Mouse (Mus musculus) MEL (cell line): ENCODE results near the gene Ifna11. TPM values are rescaled to one million over a fixed set of nuclear protein-coding genes. Genes with fewer than 3 reads are reported as not detected.

ENCODE experiments used
- DNase-seq: peaks from one replicate; pipeline ENCODE4 v3.0.0; 2011; ENCODE audit warnings: low read depth, low spot score
- H3K27ac ChIP-seq: 2 replicates; pipeline ENCODE4 v1.5.1; 2012; ENCODE audit warnings: low read depth, mild to moderate bottlenecking, control low read depth, low read length, moderate library complexity; ENCODE audit not compliant: control insufficient read depth
- H3K27me3 ChIP-seq, 2 experiments: fragments of 150-350 bp in 1 of 2; sonication (generic) in 1 of 2; 2 replicates each; pipeline ENCODE4 v1.6.1; 2012; ENCODE audit warnings: low read length in 2 of 2, mild to moderate bottlenecking in 2 of 2, improper control_type of control experiment in 1 of 2, moderate library complexity in 1 of 2; ENCODE audit not compliant: insufficient read depth in 2 of 2, control insufficient read depth in 1 of 2
- H3K36me3 ChIP-seq, 2 experiments: 2 replicates each; pipeline ENCODE4 v1.6.1; 2012 to 2014; ENCODE audit warnings: low read length in 2 of 2, improper control_type of control experiment in 1 of 2, inconsistent platforms in 1 of 2, mild to moderate bottlenecking in 1 of 2; ENCODE audit not compliant: insufficient read depth in 2 of 2, control insufficient read depth in 1 of 2
- H3K4me1 ChIP-seq, 2 experiments: fragments of 150-350 bp in 1 of 2; sonication (generic) in 1 of 2; 2 replicates each; pipeline ENCODE4 v1.6.1; 2012; ENCODE audit warnings: low read length in 2 of 2, improper control_type of control experiment in 1 of 2, mild to moderate bottlenecking in 1 of 2; ENCODE audit not compliant: insufficient read depth in 2 of 2, control insufficient read depth in 1 of 2
- H3K4me3 ChIP-seq, 2 experiments: fragments of 150-350 bp in 1 of 2; sonication (generic) in 1 of 2; 2 replicates each; pipeline ENCODE4 v1.5.1; 2012; ENCODE audit warnings: low read depth in 2 of 2, low read length in 2 of 2, mild to moderate bottlenecking in 2 of 2, moderate library complexity in 2 of 2, control low read depth in 1 of 2, improper control_type of control experiment in 1 of 2; ENCODE audit not compliant: control insufficient read depth in 1 of 2, insufficient read depth in 1 of 2
- H3K79me2 ChIP-seq: 2 replicates; pipeline ENCODE4 v1.6.1; 2012; ENCODE audit warnings: mild to moderate bottlenecking, low read length, moderate library complexity; ENCODE audit not compliant: control insufficient read depth, poor library complexity, insufficient read depth
- H3K9ac ChIP-seq: 2 replicates; pipeline ENCODE4 v1.6.1; 2012; ENCODE audit warnings: low read depth, mild to moderate bottlenecking, control low read depth, low read length, moderate library complexity; ENCODE audit not compliant: control insufficient read depth, poor library complexity, severe bottlenecking
- H3K9me3 ChIP-seq: fragments of 150-350 bp; sonication (generic); replicated peaks from 2 replicates; pipeline ENCODE4 v1.6.1; 2012; ENCODE audit warnings: mild to moderate bottlenecking, low read length, improper control_type of control experiment, moderate library complexity; ENCODE audit not compliant: insufficient read depth
- BHLHE40 ChIP-seq: IDR thresholded peaks from 2 replicates; pipeline ENCODE4 v1.6.1; 2012; ENCODE audit warnings: low read depth, mild to moderate bottlenecking, inconsistent platforms, low read length, improper control_type of control experiment, borderline replicate concordance
- CHD2 ChIP-seq: IDR thresholded peaks from 2 replicates; pipeline ENCODE4 v1.6.1; 2011; ENCODE audit warnings: low read length, improper control_type of control experiment
- CTCF ChIP-seq, 3 experiments: IDR thresholded peaks in 2 of 3; conservative IDR thresholded peaks in 1 of 3; 2 replicates each; pipeline ENCODE4 v1.5.1; 2011 to 2012; ENCODE audit warnings: low read length in 3 of 3, low read depth in 2 of 3, mild to moderate bottlenecking in 2 of 3, improper control_type of control experiment in 1 of 3, inconsistent platforms in 1 of 3, mixed read lengths in 1 of 3, moderate library complexity in 1 of 3; ENCODE audit not compliant: control insufficient read depth in 1 of 3, insufficient read depth in 1 of 3, poor library complexity in 1 of 3, severe bottlenecking in 1 of 3
- ELF1 ChIP-seq: IDR thresholded peaks from 2 replicates; pipeline ENCODE4 v1.6.1; 2014; ENCODE audit warnings: low read depth, mild to moderate bottlenecking, inconsistent platforms, low read length, improper control_type of control experiment, moderate library complexity
- EP300 ChIP-seq, 2 experiments: IDR thresholded peaks; 2 replicates each; pipeline ENCODE4 v1.6.1; 2011; ENCODE audit warnings: improper control_type of control experiment in 2 of 2, low read length in 2 of 2, low read depth in 1 of 2, mild to moderate bottlenecking in 1 of 2
- GATA1 ChIP-seq: IDR thresholded peaks from 2 replicates; pipeline ENCODE4 v1.6.1; 2011; ENCODE audit warnings: low read depth, low read length, improper control_type of control experiment
- HCFC1 ChIP-seq: IDR thresholded peaks from 2 replicates; pipeline ENCODE4 v1.6.1; 2012; ENCODE audit warnings: low read depth, mild to moderate bottlenecking, inconsistent platforms, low read length, improper control_type of control experiment, moderate library complexity
- KAT2A ChIP-seq: conservative IDR thresholded peaks from 2 replicates; pipeline ENCODE4 v1.6.1; 2012; ENCODE audit warnings: low read depth, low read length, improper control_type of control experiment, inconsistent platforms
- MAFK ChIP-seq: IDR thresholded peaks from 2 replicates; pipeline ENCODE4 v1.6.1; 2011; ENCODE audit warnings: low read depth, mild to moderate bottlenecking, low read length, improper control_type of control experiment, borderline replicate concordance
- MYC ChIP-seq: IDR thresholded peaks from 2 replicates; pipeline ENCODE4 v1.6.1; 2011; ENCODE audit warnings: low read depth, mild to moderate bottlenecking, low read length, improper control_type of control experiment, moderate library complexity
- NELFE ChIP-seq: IDR thresholded peaks from 2 replicates; pipeline ENCODE4 v1.6.1; 2011; ENCODE audit warnings: low read depth, low read length, improper control_type of control experiment
- NRF1 ChIP-seq: IDR thresholded peaks from 2 replicates; pipeline ENCODE4 v1.6.1; 2014; ENCODE audit warnings: low read depth, mild to moderate bottlenecking, inconsistent platforms, low read length, improper control_type of control experiment, moderate library complexity; ENCODE audit not compliant: poor library complexity, insufficient read depth, severe bottlenecking
- POLR2A ChIP-seq, 2 experiments: IDR thresholded peaks; 2 replicates each; pipeline ENCODE4 v1.6.1; 2011 to 2012; ENCODE audit warnings: low read length in 2 of 2, mild to moderate bottlenecking in 2 of 2, control low read depth in 1 of 2, improper control_type of control experiment in 1 of 2, low read depth in 1 of 2, moderate library complexity in 1 of 2; ENCODE audit not compliant: control insufficient read depth in 1 of 2, insufficient read depth in 1 of 2, poor library complexity in 1 of 2
- RAD21 ChIP-seq: IDR thresholded peaks from 2 replicates; pipeline ENCODE4 v1.6.1; 2011; ENCODE audit warnings: mild to moderate bottlenecking, low read depth, low read length, improper control_type of control experiment
- SIN3A ChIP-seq: IDR thresholded peaks from 2 replicates; pipeline ENCODE4 v1.6.1; 2012; ENCODE audit warnings: low read length, improper control_type of control experiment, inconsistent platforms
- SMC3 ChIP-seq: IDR thresholded peaks from 2 replicates; pipeline ENCODE4 v1.6.1; 2011; ENCODE audit warnings: low read depth, low read length, improper control_type of control experiment
- TBP ChIP-seq: IDR thresholded peaks from 2 replicates; pipeline ENCODE4 v1.8.0; 2011; ENCODE audit warnings: low read depth, low read length, improper control_type of control experiment
- USF1 ChIP-seq: IDR thresholded peaks from 2 replicates; pipeline ENCODE4 v1.6.1; 2014; ENCODE audit warnings: low read depth, mild to moderate bottlenecking, inconsistent platforms, low read length, improper control_type of control experiment, moderate library complexity
- USF2 ChIP-seq, 2 experiments: IDR thresholded peaks; 2 replicates each; pipeline ENCODE4 v1.6.1; 2011 to 2012; ENCODE audit warnings: improper control_type of control experiment in 2 of 2, low read length in 2 of 2, borderline replicate concordance in 1 of 2, inconsistent platforms in 1 of 2, low read depth in 1 of 2, mild to moderate bottlenecking in 1 of 2; ENCODE audit not compliant: insufficient read depth in 1 of 2
- polyA plus RNA-seq, 2 experiments: library from polyadenylated mRNA; stranded (reverse) in 1 of 2; unstranded in 1 of 2; fragments of >175 nt in 1 of 2; fragments of >200 nt in 1 of 2; gene quantifications; 2 replicates each; pipeline versions ENCODE4 v1.2.1 to v1.2.4; 2012; ENCODE audit warnings: low replicate concordance in 2 of 2, low read depth in 1 of 2; ENCODE audit not compliant: insufficient read length in 2 of 2, insufficient read depth in 1 of 2, missing spikeins in 1 of 2
- total RNA-seq: library from RNA; depleted of rRNA; stranded (reverse); fragments of 300-350 nt; gene quantifications from 2 replicates; pipeline ENCODE4 v1.2.3, GENCODE M21; 2012

Gene Ifna11
- total and polyA plus RNA-seq, 3 experiments: not detected

GRCm38 (mm10) chr4:88838828-88839227 lies 19.1 kb downstream of the Ifna11 start:
- H3K27ac ChIP-seq: no peak overlapping the region
- H3K36me3 ChIP-seq: no peaks in the 10 kb centered on the region
- peak; percentile 46 for DNase-seq
- no peaks in the 10 kb centered on the region for H3K79me2 ChIP-seq
- no peaks in the 10 kb centered on the region; a peak in 1 of 4 replicates for H3K4me1 ChIP-seq
- no peaks in the 10 kb centered on the region for H3K9me3 ChIP-seq
- H3K27me3 ChIP-seq: peaks cover 14 to 17% of the 10 kb centered on the region in 2 experiments
- TF ChIP-seq TBP (no peak), SIN3A (no peak), GATA1 (no peak), CHD2 (no peak), CTCF (IDR thresholded peaks at IDR 0.05 in 2 of 3, conservative IDR thresholded peaks at IDR 0.05 in 1 of 3; ENCODE audit: control insufficient read depth in 1 of 3, insufficient read depth in 1 of 3, low read depth in 2 of 3, low read length in 3 of 3, poor library complexity in 1 of 3, severe bottlenecking in 1 of 3) (peak in 2 of 3 experiments; percentile 65 to 69; a peak in 4 of 6 replicates), BHLHE40 (no peak), SMC3 (0 out of 2 replicates have a peak, but pooled peaks have one; percentile 12), MAFK (no peak), HCFC1 (no peak), MYC (no peak)
- no peak overlapping the region for H3K4me3 ChIP-seq
- no peak overlapping the region for H3K9ac ChIP-seq

- TF ChIP-seq ELF1 (no peak), NRF1 (no peak), USF2 (IDR thresholded peaks at IDR 0.05; ENCODE audit: borderline replicate concordance in 1 of 2, insufficient read depth in 1 of 2, low read depth in 1 of 2, low read length in 2 of 2) (no peak), NELFE (no peak), KAT2A (no peak), RAD21 (no peak), POLR2A (IDR thresholded peaks at IDR 0.05; ENCODE audit: control insufficient read depth in 1 of 2, insufficient read depth in 1 of 2, low read depth in 1 of 2, low read length in 2 of 2, poor library complexity in 1 of 2) (no peak), SMC3 (no peak), EP300 (IDR thresholded peaks at IDR 0.05; ENCODE audit: low read depth in 1 of 2, low read length in 2 of 2) (no peak), USF1 (no peak)
- Histone ChIP-seq H3K4me3 (no peak overlapping the region), H3K4me1 (no peaks in the 10 kb centered on the region; a peak in 1 of 4 replicates), H3K9ac (no peak overlapping the region), H3K9me3 (no peaks in the 10 kb centered on the region), H3K79me2 (no peaks in the 10 kb centered on the region), H3K27ac (no peak overlapping the region), H3K36me3 (no peaks in the 10 kb centered on the region), H3K27me3 (peaks cover 14 to 18% of the 10 kb centered on the region in 2 experiments)
- peak; percentile 32 for DNase-seq
Observed at GRCm38 (mm10) chr4:88840058-88840457, 20.3 kb downstream of the Ifna11 start.
